Mouse (Mus musculus): Measurements from ENCODE around the gene Gm20716.
"Not testable (repeated sequence)": the region's sequence is repeated elsewhere in the genome, so short reads cannot be mapped to it uniquely, and the experiment has no call there.

The Gm20716 gene

GRCm38 (mm10) chr2:168166750-168167460 lies 63.3 kb downstream of the Gm20716 start:
- DNase-seq (ENCODE audit: low spot score), result no peak

- no peak for DNase-seq (ENCODE audit: low spot score)
Measured at GRCm38 (mm10) chr2:168161978-168162377, 68.2 kb downstream of the Gm20716 start.

GRCm38 (mm10) chr2:168161514-168161971 lies 68.6 kb downstream of the Gm20716 start:
- DNase-seq (ENCODE audit: low spot score), result no peak

GRCm38 (mm10) chr2:168160370-168160930 lies 69.7 kb downstream of the Gm20716 start:
- DNase-seq (ENCODE audit: low spot score), result no peak

- no peak for DNase-seq (ENCODE audit: low spot score)
Measured at GRCm38 (mm10) chr2:168158911-168159711, 71.1 kb downstream of the Gm20716 start.

GRCm38 (mm10) chr2:168157974-168158373 lies 72.2 kb downstream of the Gm20716 start:
- DNase-seq (ENCODE audit: low spot score), result not testable (repeated sequence)

- no peak for DNase-seq (ENCODE audit: low spot score)
Measured at GRCm38 (mm10) chr2:168156361-168156760, 73.8 kb downstream of the Gm20716 start.

GRCm38 (mm10) chr2:168155666-168156065 lies 74.5 kb downstream of the Gm20716 start:
- no peak for DNase-seq (ENCODE audit: low spot score)

- peak; percentile 83 for DNase-seq (ENCODE audit: low spot score)
Measured at GRCm38 (mm10) chr2:168154090-168154881, 75.9 kb downstream of the Gm20716 start.

GRCm38 (mm10) chr2:168149241-168149640 lies 80.9 kb downstream of the Gm20716 start:
- no peak for DNase-seq (ENCODE audit: low spot score)

- no peak for DNase-seq (ENCODE audit: low spot score)
Measured at GRCm38 (mm10) chr2:168147722-168148432, 82.3 kb downstream of the Gm20716 start.

GRCm38 (mm10) chr2:168145437-168145836 lies 84.7 kb downstream of the Gm20716 start:
- DNase-seq (ENCODE audit: low spot score), result no peak

- DNase-seq (ENCODE audit: low spot score), result no peak
Measured at GRCm38 (mm10) chr2:168143794-168144193, 86.4 kb downstream of the Gm20716 start.

GRCm38 (mm10) chr2:168137161-168137560 lies 93.0 kb downstream of the Gm20716 start:
- DNase-seq (ENCODE audit: low spot score), result no peak

All from ovary, postnatal 14 days (tissue).